Mouse (Mus musculus): ENCODE results near the gene Tmem183a.

Tmem183a gene

GRCm38 (mm10) chr1:134361857-134362212 lies at the start of gene Tmem183a:
TSS of gene Tmem183a (minus strand) at chr1:134361979.
- peak; percentile 96 for DNase-seq

- DNase-seq: no peak
These were observed 46.3 kb upstream of the Tmem183a start for GRCm38 (mm10) chr1:134408080-134408479.

GRCm38 (mm10) chr1:134406414-134406771 lies 44.6 kb upstream of the Tmem183a start:
- DNase-seq: no peak

- peak; percentile 69 for DNase-seq
These were observed 44.0 kb upstream of the Tmem183a start, which contains the start of gene Cyb5r1 for GRCm38 (mm10) chr1:134405509-134406413. TSS of gene Cyb5r1 (plus strand) at chr1:134405559.

GRCm38 (mm10) chr1:134399735-134400134 lies 38.0 kb upstream of the Tmem183a start:
- DNase-seq: no peak

GRCm38 (mm10) chr1:134398210-134398609 lies 36.4 kb upstream of the Tmem183a start:
- DNase-seq: no peak

- DNase-seq: no peak
These were observed 32.0 kb upstream of the Tmem183a start for GRCm38 (mm10) chr1:134393827-134394226.

GRCm38 (mm10) chr1:134385666-134386065 lies 23.9 kb upstream of the Tmem183a start, which contains the start of gene 4933406M09Rik:
TSS of gene 4933406M09Rik (plus strand) at chr1:134385940.
- no peak for DNase-seq

GRCm38 (mm10) chr1:134385176-134385575 lies 23.4 kb upstream of the Tmem183a start:
- DNase-seq: no peak

GRCm38 (mm10) chr1:134384581-134384980 lies 22.8 kb upstream of the Tmem183a start:
- no peak for DNase-seq

GRCm38 (mm10) chr1:134381795-134382625 lies 20.2 kb upstream of the Tmem183a start:
- no peak for DNase-seq

GRCm38 (mm10) chr1:134381051-134381450 lies 19.3 kb upstream of the Tmem183a start:
- no peak for DNase-seq

- DNase-seq: no peak
These were observed 12.3 kb upstream of the Tmem183a start for GRCm38 (mm10) chr1:134374124-134374523.

- DNase-seq: no peak
These were observed 7.1 kb upstream of the Tmem183a start for GRCm38 (mm10) chr1:134368777-134369337.

- no peak for DNase-seq
These were observed 3.7 kb upstream of the Tmem183a start for GRCm38 (mm10) chr1:134365491-134365890.

- DNase-seq: no peak
These were observed 1.4 kb upstream of the Tmem183a start for GRCm38 (mm10) chr1:134363194-134363593.

GRCm38 (mm10) chr1:134361195-134361856 lies 453 bp downstream of the Tmem183a start:
- no peak for DNase-seq

- no peak for DNase-seq
These were observed 1.1 kb downstream of the Tmem183a start for GRCm38 (mm10) chr1:134360656-134361055.

- no peak for DNase-seq
These were observed 4.3 kb downstream of the Tmem183a start for GRCm38 (mm10) chr1:134357461-134357860.

GRCm38 (mm10) chr1:134353326-134353725 lies 8.5 kb downstream of the Tmem183a start:
- no peak for DNase-seq

- no peak for DNase-seq
These were observed 14.0 kb downstream of the Tmem183a start for GRCm38 (mm10) chr1:134347791-134348190.

GRCm38 (mm10) chr1:134345075-134345474 lies 16.7 kb downstream of the Tmem183a start:
- DNase-seq: no peak

Measured in cerebellum, adult 11-12 months (tissue).